Mouse (Mus musculus) T-cell, adult 66 days (primary cell): ENCODE results near the gene Fads1. TPM values are rescaled to one million over a fixed set of nuclear protein-coding genes. Genes with fewer than 3 reads are reported as not detected.

ENCODE experiments used
- total RNA-seq, 2 experiments: library from RNA; stranded (reverse); gene quantifications; 3 replicates in 1 of 2; 4 replicates in 1 of 2; pipeline ENCODE4 v1.2.4; 2023

Gene Fads1
- 10 to 100 TPM; 21.1 to 21.3 TPM for total RNA-seq

GRCm38 (mm10) chr19:10182670-10183298 lies at the start of gene Fads1:
Gene Fads1, plus strand, starts transcription at chr19:10182888.

GRCm38 (mm10) chr19:10203848-10204615 lies 21.3 kb downstream of the Fads1 start, which contains the start of the genes Tmem258 and Fen1:
Gene Tmem258, plus strand, starts transcription at chr19:10204014.
Gene Fen1, minus strand, starts transcription at chr19:10204169.

GRCm38 (mm10) chr19:10240654-10241305 lies 58.1 kb downstream of the Fads1 start, which contains the start of gene Myrf:
Gene Myrf, minus strand, starts transcription at chr19:10240748.

Other genes starting within 250 kb of the Fads1 start
- gene Fth1, start 202.3 kb upstream of the Fads1 start, total RNA-seq, result 100 to 1,000 TPM; 776 to 815 TPM
- gene Best1, start 181.3 kb upstream of the Fads1 start, total RNA-seq, result not detected
- gene Rab3il1, start 181.2 kb upstream of the Fads1 start, total RNA-seq, result under 1 TPM; 0.41 to 0.64 TPM
- gene Fads3, start 141.3 kb upstream of the Fads1 start, total RNA-seq, result 1 to 10 TPM in 1 of 2 experiments, under 1 TPM in 1; 0.23 to 2.2 TPM
- gene Fads2, start 81.1 kb upstream of the Fads1 start, total RNA-seq, result 1 to 10 TPM in 1 of 2 experiments, under 1 TPM in 1; 0.89 to 1.9 TPM
- 100 to 1,000 TPM; 113 to 128 TPM for gene Tmem258, start 21.1 kb downstream of the Fads1 start, total RNA-seq
- gene Fen1, start 21.3 kb downstream of the Fads1 start, total RNA-seq, result 10 to 100 TPM; 24.3 to 26.6 TPM
- under 1 TPM in 1 of 2 experiments, not detected in 1; 0.12 TPM for gene Myrf, start 57.9 kb downstream of the Fads1 start, total RNA-seq
- under 1 TPM in 1 of 2 experiments, not detected in 1; 0.09 TPM for gene Dagla, start 122.0 kb downstream of the Fads1 start, total RNA-seq
- not detected for gene Syt7, start 206.2 kb downstream of the Fads1 start, total RNA-seq